Mouse (Mus musculus) thymus, postnatal 36 days (tissue): ENCODE measurements around the gene Hpgds.
A peak's percentile ranks its signal among the peaks of the same experiment; 100 is the strongest.

Experiments used
- DNase-seq, 2 experiments: peaks; one replicate each; pipeline ENCODE4 v3.0.0; 2022; ENCODE audit warnings: mixed read lengths in 2 of 2

Gene Hpgds

GRCm38 (mm10) chr6:65144621-65145205 lies at the start of gene Hpgds:
Gene Hpgds, minus strand, starts transcription at chr6:65144908.
- DNase-seq: peak; percentile 40 to 47

GRCm38 (mm10) chr6:65164977-65165376 lies 20.3 kb upstream of the Hpgds start:
- no peak for DNase-seq

DNA sequence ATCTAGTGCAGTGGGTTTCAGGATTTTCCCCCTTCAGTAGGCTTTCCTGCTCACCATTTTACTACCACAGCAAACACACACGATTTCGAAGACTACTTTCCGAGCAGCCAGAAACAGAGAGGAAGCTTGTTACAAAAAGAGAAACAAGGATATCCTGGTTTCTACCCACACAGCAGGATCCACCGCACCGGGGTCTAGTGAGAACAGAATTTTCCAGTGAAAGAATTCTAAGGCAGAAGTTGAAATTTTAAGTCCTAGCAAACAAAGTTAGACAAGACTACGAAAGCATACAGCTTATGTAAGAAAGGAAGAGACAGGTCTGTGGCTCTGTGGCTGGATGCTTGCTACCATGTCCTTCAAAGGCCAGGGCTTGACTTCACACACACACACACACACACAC lies 19.4 kb upstream of the Hpgds start:
- no peak for DNase-seq

DNA sequence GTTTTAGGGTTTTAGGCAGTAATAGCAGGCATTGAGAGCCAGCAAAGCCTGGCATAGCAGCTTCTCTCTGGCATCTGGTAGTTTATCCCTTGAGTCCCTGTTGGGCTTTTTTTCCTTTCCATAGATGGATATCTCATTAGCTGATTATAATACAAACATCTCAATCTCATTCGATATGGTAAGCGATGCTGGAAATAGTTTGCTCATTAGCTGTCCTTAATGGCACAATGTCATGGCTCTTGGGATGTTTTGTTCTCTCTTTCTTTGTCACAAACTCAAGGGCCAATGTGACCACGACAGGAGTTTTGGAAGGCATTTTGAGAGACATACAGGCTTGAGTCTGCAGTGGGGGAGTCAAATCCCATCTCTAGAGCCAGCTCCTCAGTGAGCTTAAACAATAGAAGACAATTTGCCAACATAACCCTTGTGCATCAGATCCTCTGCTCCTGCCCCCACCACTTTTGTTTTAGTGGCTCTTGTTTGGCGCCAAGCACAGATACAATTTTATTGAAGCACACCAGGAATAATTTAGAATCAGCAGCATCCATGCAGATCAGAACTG lies 14.8 kb upstream of the Hpgds start:
- no peak for DNase-seq

- DNase-seq: no peak
Observed at GRCm38 (mm10) chr6:65157042-65157441, 12.3 kb upstream of the Hpgds start.

- no peak for DNase-seq
Observed at GRCm38 (mm10) chr6:65153570-65153969, 8.9 kb upstream of the Hpgds start.

GRCm38 (mm10) chr6:65150703-65151102 lies 6.0 kb upstream of the Hpgds start:
- no peak for DNase-seq

GRCm38 (mm10) chr6:65146363-65146762 lies 1.7 kb upstream of the Hpgds start:
- DNase-seq: no peak

GRCm38 (mm10) chr6:65142316-65142715 lies 2.4 kb downstream of the Hpgds start:
- DNase-seq: no peak

- DNase-seq: no peak
Observed at GRCm38 (mm10) chr6:65140750-65141243, 3.9 kb downstream of the Hpgds start.

GRCm38 (mm10) chr6:65140082-65140749 lies 4.5 kb downstream of the Hpgds start:
- DNase-seq: no peak

GRCm38 (mm10) chr6:65138243-65138642 lies 6.5 kb downstream of the Hpgds start:
- DNase-seq: no peak

DNA sequence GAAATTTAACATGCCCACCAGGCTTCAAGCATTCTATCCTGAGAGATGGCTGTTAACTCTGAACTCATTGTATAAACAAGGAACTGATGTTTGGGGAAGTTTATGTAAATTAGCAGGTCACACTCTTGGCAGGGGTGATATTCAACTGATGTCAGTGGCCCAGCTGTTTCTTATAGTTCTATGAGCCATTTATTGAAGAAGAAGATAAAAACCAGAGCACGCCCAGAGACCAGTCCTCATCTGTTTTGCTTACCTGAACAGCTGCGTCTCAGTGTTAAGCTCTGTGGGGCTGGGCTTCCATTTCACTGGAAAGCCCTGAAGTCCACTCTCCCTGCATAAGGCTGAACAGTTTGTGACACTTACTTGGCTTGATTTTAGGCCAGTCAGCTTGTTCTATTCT lies 6.9 kb downstream of the Hpgds start:
- no peak for DNase-seq

- DNase-seq: no peak
Observed at GRCm38 (mm10) chr6:65132376-65132775, 12.3 kb downstream of the Hpgds start.

GRCm38 (mm10) chr6:65126074-65126726 lies 18.5 kb downstream of the Hpgds start:
- DNase-seq: peak; percentile 26 to 29

- no peak for DNase-seq
Observed at GRCm38 (mm10) chr6:65117540-65117939, 27.2 kb downstream of the Hpgds start.

GRCm38 (mm10) chr6:65114902-65115301 lies 29.8 kb downstream of the Hpgds start:
- DNase-seq: no peak

- no peak for DNase-seq
Observed at GRCm38 (mm10) chr6:65079139-65079538, 65.6 kb downstream of the Hpgds start.

- no peak for DNase-seq
Observed at GRCm38 (mm10) chr6:65075201-65075600, 69.5 kb downstream of the Hpgds start.
